In genomic region chr12:40220001-40220570, GRCm38 (mm10) we compare ENCODE assay signal across 8 mouse cellular contexts. TPM values are rescaled to one million over a fixed set of nuclear protein-coding genes. Genes with fewer than 3 reads are reported as not detected.
DNase-seq lines count a peak whose midpoint lies in the region; ATAC-seq and TF ChIP-seq lines count a peak whose summit lies in the region.

No protein-coding gene starts in this region.

- no peaks in the 10 kb centered on the region for H3K27me3 ChIP-seq in C2C12 (ENCODE audit: control insufficient read depth, insufficient read depth, insufficient read length)
- H3K27me3 ChIP-seq in forebrain, embryonic 12.5 days, result no peaks in the 10 kb centered on the region
- no peaks in the 10 kb centered on the region for H3K27me3 ChIP-seq in hindbrain, embryonic 11.5 days (ENCODE audit: control insufficient read depth, insufficient read depth, low read length)
- no peaks in the 10 kb centered on the region for H3K27me3 ChIP-seq in limb, embryonic 12.5 days
- no peaks in the 10 kb centered on the region for H3K27me3 ChIP-seq in midbrain, embryonic 16.5 days (ENCODE audit: control insufficient read depth, insufficient read depth, low read depth, low read length)

- peak; percentile 42 for DNase-seq in adrenal gland, adult 8-10 months
- DNase-seq in hindbrain, embryonic 11.5 days (ENCODE audit: low spot score), result no peak
- no peak for DNase-seq in c-Kit-positive CD71-positive TER-119-positive erythroid progenitor cells, embryonic 14.5 days (ENCODE audit: low spot score)

- H3ac ChIP-seq in C2C12 (ENCODE audit: control insufficient read depth, insufficient read length, low read depth), result peak overlapping the region; percentile 38

- TF ChIP-seq CTCF in C2C12 (IDR thresholded peaks at IDR 0.05; ENCODE audit: control insufficient read depth, insufficient read depth, insufficient read length), result no peak

- H3K4me2 ChIP-seq in forebrain, embryonic 12.5 days, result peak overlapping the region; percentile 66
- peak overlapping the region; percentile 18; the same call in 1 of the 2 replicates for H3K4me2 ChIP-seq in hindbrain, embryonic 11.5 days (replicated peaks; ENCODE audit: low read depth, low read length)
- peak overlapping the region; percentile 68 for H3K4me2 ChIP-seq in limb, embryonic 12.5 days
- H3K4me2 ChIP-seq in midbrain, embryonic 16.5 days (ENCODE audit: low read length), result peak overlapping the region; percentile 40

- peak overlapping the region; percentile 98 for H3K4me3 ChIP-seq in C2C12 (ENCODE audit: insufficient read depth, poor library complexity, severe bottlenecking)
- H3K4me3 ChIP-seq in forebrain, embryonic 12.5 days (replicated peaks), result peak overlapping the region; percentile 94
- peak overlapping the region; percentile 16; the same call in 1 of the 2 replicates for H3K4me3 ChIP-seq in hindbrain, embryonic 11.5 days (ENCODE audit: low read depth, low read length)
- H3K4me3 ChIP-seq in limb, embryonic 12.5 days (replicated peaks), result 0 out of 2 replicates have a peak overlapping the region, but pooled peaks have one; percentile 2
- H3K4me3 ChIP-seq in midbrain, embryonic 16.5 days (ENCODE audit: low read depth, low read length), result peak overlapping the region; percentile 11

- peak overlapping the region; percentile 29; the same call in 1 of the 2 replicates for H3K9ac ChIP-seq in forebrain, embryonic 12.5 days
- no peak overlapping the region for H3K9ac ChIP-seq in hindbrain, embryonic 11.5 days (ENCODE audit: low read depth, low read length)
- H3K9ac ChIP-seq in limb, embryonic 12.5 days (replicated peaks), result peak overlapping the region; percentile 13; the same call in 1 of the 2 replicates
- peak overlapping the region; percentile 48; the same call in 1 of the 2 replicates for H3K9ac ChIP-seq in midbrain, embryonic 16.5 days (ENCODE audit: low read depth, low read length)

- peaks cover 74% of the 10 kb centered on the region for H3K79me3 ChIP-seq in C2C12 (ENCODE audit: low read depth)

- H3K36me3 ChIP-seq in C2C12 (ENCODE audit: control insufficient read depth, insufficient read depth), result peaks cover 56% of the 10 kb centered on the region
- H3K36me3 ChIP-seq in forebrain, embryonic 12.5 days (replicated peaks), result peaks cover 25% of the 10 kb centered on the region
- peaks cover 3% of the 10 kb centered on the region; the same call in 1 of the 2 replicates for H3K36me3 ChIP-seq in hindbrain, embryonic 11.5 days (ENCODE audit: control insufficient read depth, insufficient read depth, low read length)
- H3K36me3 ChIP-seq in limb, embryonic 12.5 days, result peaks cover 20% of the 10 kb centered on the region
- H3K36me3 ChIP-seq in midbrain, embryonic 16.5 days (ENCODE audit: control insufficient read depth, insufficient read depth, low read length), result peaks cover 9% of the 10 kb centered on the region

- H3K9me3 ChIP-seq in forebrain, embryonic 12.5 days, result no peaks in the 10 kb centered on the region
- no peaks in the 10 kb centered on the region for H3K9me3 ChIP-seq in hindbrain, embryonic 11.5 days (ENCODE audit: control insufficient read depth, low read length)
- H3K9me3 ChIP-seq in limb, embryonic 12.5 days, result no peaks in the 10 kb centered on the region
- no peaks in the 10 kb centered on the region for H3K9me3 ChIP-seq in midbrain, embryonic 16.5 days (replicated peaks; ENCODE audit: control insufficient read depth, low read length, poor library complexity, severe bottlenecking)

- H3K27ac ChIP-seq in forebrain, embryonic 12.5 days, result no peak overlapping the region
- H3K27ac ChIP-seq in hindbrain, embryonic 11.5 days (ENCODE audit: low read depth, low read length), result no peak overlapping the region
- H3K27ac ChIP-seq in limb, embryonic 12.5 days, result no peak overlapping the region
- 0 out of 2 replicates have a peak overlapping the region, but pooled peaks have one; percentile 26 for H3K27ac ChIP-seq in midbrain, embryonic 16.5 days (ENCODE audit: low read length)

- peaks cover 19% of the 10 kb centered on the region for H3K4me1 ChIP-seq in forebrain, embryonic 12.5 days
- H3K4me1 ChIP-seq in hindbrain, embryonic 11.5 days (replicated peaks; ENCODE audit: control insufficient read depth, insufficient read depth, low read length), result no peaks in the 10 kb centered on the region
- peaks cover 19% of the 10 kb centered on the region for H3K4me1 ChIP-seq in limb, embryonic 12.5 days (replicated peaks)
- peaks cover 16% of the 10 kb centered on the region for H3K4me1 ChIP-seq in midbrain, embryonic 16.5 days (ENCODE audit: control insufficient read depth, insufficient read depth, low read length)

- peaks cover 78% of the 10 kb centered on the region for H3K79me2 ChIP-seq in C2C12 (ENCODE audit: control insufficient read depth, insufficient read depth)

- WGBS in forebrain, embryonic 12.5 days, result 54% methylated on average over 3 of the region's 3 CpGs
- 72% methylated on average over 3 of the region's 3 CpGs for WGBS in hindbrain, embryonic 11.5 days
- 49% methylated on average over 3 of the region's 3 CpGs for WGBS in limb, embryonic 12.5 days
- 50% methylated on average over 3 of the region's 3 CpGs for WGBS in midbrain, embryonic 16.5 days

- ATAC-seq in forebrain, embryonic 12.5 days (ENCODE audit: low FRiP score), result no peak
- ATAC-seq in hindbrain, embryonic 11.5 days (ENCODE audit: low FRiP score), result no peak
- ATAC-seq in limb, embryonic 12.5 days (ENCODE audit: insufficient number of reproducible peaks, insufficient read depth, low FRiP score, low TSS enrichment, low read depth), result no peak
- ATAC-seq in midbrain, embryonic 16.5 days, result no peak
- ATAC-seq in inflammation-experienced regulatory T-cells, adult 6 months, result no peak

TF ChIP-seq in C2C12, 6 proteins besides CTCF, POLR2A, EP300 and RAD21:
- no peak for TF ChIP-seq MYOD1 (IDR thresholded peaks at IDR 0.05; ENCODE audit: control insufficient read depth, insufficient read length, low read depth)
- TF ChIP-seq MYOG (IDR thresholded peaks at IDR 0.05; ENCODE audit: control insufficient read depth, extremely low read depth, insufficient read length), result no peak
- no peak for TF ChIP-seq MAX (IDR thresholded peaks at IDR 0.05)
- no peak for TF ChIP-seq USF1 (IDR thresholded peaks at IDR 0.05; ENCODE audit: low read depth)

RNA-seq across cellular contexts. Expression of gene Lsmem1, which starts 20.8 kb away (rescaled TPM):
- polyA plus RNA-seq in C2C12 (2012; fragmentation: generic; extraction: Trizol), result 0.01 TPM
- under 1 TPM in 3 of 4 experiments, not detected in 1; 0.14 to 0.56 (median 0.28) TPM for total RNA-seq in adrenal gland, adult 8-10 months (2022)
- polyA plus RNA-seq in forebrain, embryonic 12.5 days (2016; fragmentation: Nextera tagmentation; extraction: Ambion mirVana), result 0.20 TPM in 1 of 2 replicates, not detected in the other
- polyA plus RNA-seq in hindbrain, embryonic 11.5 days (2014; fragmentation: Nextera tagmentation; extraction: Ambion mirVana), result 0.08 TPM in 1 of 2 replicates, not detected in the other
- polyA plus RNA-seq in limb, embryonic 12.5 days (2016; fragmentation: Nextera tagmentation; extraction: Ambion mirVana), result 0.19 TPM in 1 of 2 replicates, not detected in the other
- 0.29 TPM in 1 of 2 replicates, not detected in the other for polyA plus RNA-seq in midbrain, embryonic 16.5 days (2015; fragmentation: Nextera tagmentation; extraction: Ambion mirVana)
- under 1 TPM in 1 of 3 experiments, not detected in 2; 0.38 TPM for polyA plus RNA-seq in inflammation-experienced regulatory T-cells, adult 6 months (2017; shearing (Covaris generic))

RNA-seq across cellular contexts. Expression of gene Ifrd1, which starts 28.2 kb away (rescaled TPM):
- 166 TPM for polyA plus RNA-seq in C2C12 (2012; fragmentation: generic; extraction: Trizol)
- 100 to 1,000 TPM; 109 to 173 (median 167) TPM for total RNA-seq in adrenal gland, adult 8-10 months (2022)
- 195 and 196 TPM in 2 replicates for polyA plus RNA-seq in forebrain, embryonic 12.5 days (2016; fragmentation: Nextera tagmentation; extraction: Ambion mirVana)
- 200 and 204 TPM in 2 replicates for polyA plus RNA-seq in hindbrain, embryonic 11.5 days (2014; fragmentation: Nextera tagmentation; extraction: Ambion mirVana)
- polyA plus RNA-seq in limb, embryonic 12.5 days (2016; fragmentation: Nextera tagmentation; extraction: Ambion mirVana), result 128 and 131 TPM in 2 replicates
- 181 and 183 TPM in 2 replicates for polyA plus RNA-seq in midbrain, embryonic 16.5 days (2015; fragmentation: Nextera tagmentation; extraction: Ambion mirVana)
- polyA plus RNA-seq in inflammation-experienced regulatory T-cells, adult 6 months (2017; shearing (Covaris generic)), result 10 to 100 TPM; 45.9 to 75.8 (median 54.1) TPM

Comparison
In these comparisons a context has a peak if more than half of its experiments do, and no peak if none do; other contexts are left out.
1. H3K4me3 ChIP-seq: peak in every context shown above with its lines; median percentile 98 in C2C12; 94 in forebrain, embryonic 12.5 days; 16 in hindbrain, embryonic 11.5 days; 11 in midbrain, embryonic 16.5 days; 2 in limb, embryonic 12.5 days.
2. H3K4me2 ChIP-seq: peak in every context shown above with its lines; median percentile 68 in limb, embryonic 12.5 days; 66 in forebrain, embryonic 12.5 days; 40 in midbrain, embryonic 16.5 days; 18 in hindbrain, embryonic 11.5 days.